ENCODE assay signal across 21 mouse cellular contexts in the genomic region with DNA sequence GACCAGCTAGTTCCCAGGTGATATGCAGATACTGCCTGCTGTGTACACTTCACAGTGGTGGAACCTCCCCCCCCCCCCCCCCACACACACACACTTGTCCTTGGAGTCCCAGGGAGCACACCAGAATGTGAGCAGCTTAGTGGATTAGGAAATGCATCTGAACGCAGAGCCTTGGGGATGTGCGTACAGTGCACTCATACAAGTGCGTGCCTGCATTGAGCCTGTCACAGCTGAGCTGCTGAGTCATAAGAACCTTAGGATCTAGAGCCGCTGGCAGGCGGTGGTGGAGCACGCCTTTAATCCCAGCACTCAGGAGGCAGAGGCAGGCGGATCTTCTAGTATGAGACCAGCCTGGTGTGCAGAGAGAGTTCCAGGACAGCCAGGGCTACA. TPM values are rescaled to one million over a fixed set of nuclear protein-coding genes. Genes with fewer than 3 reads are reported as not detected.
"Had no signal": no experiment of that assay in that cellular context is flagged by ENCODE, and none has a peak within 500 bp of the region (broad histone marks: within the 10 kb centered on the region; RNA-seq: fewer than 3 reads in every experiment).

No protein-coding gene starts in this region.

- H3K4me2 ChIP-seq: intestine, embryonic 15.5 days; kidney, embryonic 15.5 days; liver, embryonic 12.5 days; liver, embryonic 15.5 days; lung, embryonic 15.5 days; midbrain, embryonic 11.5 days; stomach, embryonic 15.5 days had no signal

- H3K27me3 ChIP-seq: intestine, embryonic 15.5 days; lung, embryonic 15.5 days had no signal

- DNase-seq: kidney, adult 11 months; kidney, adult 8-10 months; kidney, postnatal 10 days; kidney, postnatal 36 days; liver; lung, adult 18-20 months; lung, postnatal 36 days; midbrain, embryonic 14.5 days; right cerebral cortex, postnatal 25 days; spleen, adult 18-20 months; thymus, adult 18-20 months; thymus, postnatal 36 days had no signal

- H3K4me1 ChIP-seq: liver, embryonic 12.5 days; liver, embryonic 15.5 days had no signal

- H3K27ac ChIP-seq: intestine, embryonic 15.5 days; kidney, embryonic 15.5 days; left cerebral cortex, adult 2 months; liver, embryonic 12.5 days; liver, embryonic 15.5 days; stomach, embryonic 15.5 days had no signal

- H3K9ac ChIP-seq: intestine, embryonic 15.5 days; kidney, embryonic 15.5 days; liver, embryonic 12.5 days; liver, embryonic 15.5 days; lung, embryonic 15.5 days; stomach, embryonic 15.5 days had no signal

- H3K9me3 ChIP-seq: intestine, embryonic 15.5 days; kidney, embryonic 15.5 days; liver, embryonic 12.5 days; liver, embryonic 15.5 days; lung, embryonic 15.5 days; stomach, embryonic 15.5 days had no signal

- H3K36me3 ChIP-seq: intestine, embryonic 15.5 days; kidney, embryonic 15.5 days; liver, embryonic 12.5 days; liver, embryonic 15.5 days; lung, embryonic 15.5 days; stomach, embryonic 15.5 days had no signal

- H3K4me3 ChIP-seq: intestine, embryonic 15.5 days; kidney, embryonic 15.5 days; left cerebral cortex, adult 2 months; liver, embryonic 12.5 days; liver, embryonic 15.5 days; lung, embryonic 15.5 days; stomach, embryonic 15.5 days had no signal

- ATAC-seq: intestine, embryonic 15.5 days; liver, embryonic 12.5 days had no signal

RNA-seq across cellular contexts. Expression of gene Sned1, which starts 7.7 kb away (rescaled TPM):
- total RNA-seq: megakaryocyte-erythroid progenitor cell, adult 5-6 weeks had no signal

RNA-seq across cellular contexts. Expression of gene Crocc2, which starts 59.4 kb away (rescaled TPM):
- total RNA-seq: megakaryocyte-erythroid progenitor cell, adult 5-6 weeks had no signal
- polyA plus RNA-seq: liver, embryonic 15.5 days had no signal
